Mouse (Mus musculus): ENCODE measurements around the gene Rpp25l. TPM values are rescaled to one million over a fixed set of nuclear protein-coding genes. Genes with fewer than 3 reads are reported as not detected.

Gene Rpp25l
- total RNA-seq, 2 experiments from 2014 or later, result 27.8 to 33.2 TPM

- no peak for DNase-seq (ENCODE audit: low spot score in 2 of 2)
- intact Hi-C loops (cut with DNase I), result no loop called here
Observed at GRCm38 (mm10) chr4:41677006-41677629, 36.2 kb downstream of the Rpp25l start.

- intact Hi-C loops (cut with DNase I), result no loop called here
- DNase-seq (ENCODE audit: low spot score in 2 of 2), result no peak
Observed at GRCm38 (mm10) chr4:41676248-41677005, 36.9 kb downstream of the Rpp25l start.

- intact Hi-C loops (cut with DNase I), result no loop called here
- no peak for DNase-seq (ENCODE audit: low spot score in 2 of 2)
Observed at GRCm38 (mm10) chr4:41673186-41673585, 40.1 kb downstream of the Rpp25l start.

GRCm38 (mm10) chr4:41672522-41672963 lies 40.8 kb downstream of the Rpp25l start:
- no peak for DNase-seq (ENCODE audit: low spot score in 2 of 2)
- intact Hi-C loops (cut with DNase I), result no loop called here

GRCm38 (mm10) chr4:41671963-41672480 lies 41.3 kb downstream of the Rpp25l start:
- intact Hi-C loops (cut with DNase I), result no loop called here
- DNase-seq (ENCODE audit: low spot score in 2 of 2), result no peak

GRCm38 (mm10) chr4:41671500-41671899 lies 41.8 kb downstream of the Rpp25l start:
- intact Hi-C loops (cut with DNase I), result no loop called here
- DNase-seq (ENCODE audit: low spot score in 2 of 2), result no peak

- no peak for DNase-seq (ENCODE audit: low spot score in 2 of 2)
- intact Hi-C loops (cut with DNase I), result no loop called here
Observed at GRCm38 (mm10) chr4:41670836-41671235, 42.5 kb downstream of the Rpp25l start.

GRCm38 (mm10) chr4:41666646-41667045 lies 46.7 kb downstream of the Rpp25l start:
- no peak for DNase-seq (ENCODE audit: low spot score in 2 of 2)
- intact Hi-C loops (cut with DNase I), result no loop called here

GRCm38 (mm10) chr4:41665009-41665675 lies 48.2 kb downstream of the Rpp25l start:
- no peak for DNase-seq (ENCODE audit: low spot score in 2 of 2)
- intact Hi-C loops (cut with DNase I), result no loop called here

- intact Hi-C loops (cut with DNase I), result no loop called here
- DNase-seq (ENCODE audit: low spot score in 2 of 2), result no peak
Observed at GRCm38 (mm10) chr4:41664533-41664932, 48.8 kb downstream of the Rpp25l start.

GRCm38 (mm10) chr4:41663614-41664013 lies 49.7 kb downstream of the Rpp25l start:
- DNase-seq (ENCODE audit: low spot score in 2 of 2), result no peak
- intact Hi-C loops (cut with DNase I), result no loop called here

- peak in 1 of 2 experiments; percentile 2 for DNase-seq (ENCODE audit: low spot score in 2 of 2)
- intact Hi-C loops (cut with DNase I), result no loop called here
Observed at GRCm38 (mm10) chr4:41662723-41663122, 50.6 kb downstream of the Rpp25l start.

Other genes starting within 250 kb of the Rpp25l start
- gene Kif24, start 248.6 kb downstream of the Rpp25l start, total RNA-seq (2021), result 1 to 10 TPM; 1.2 to 1.8 TPM
- gene Nudt2, start 248.4 kb downstream of the Rpp25l start, total RNA-seq (2021), result 10 to 100 TPM; 27.1 to 30.1 TPM
- gene AI464131, start 210.5 kb downstream of the Rpp25l start, total RNA-seq (2021), result 10 to 100 TPM; 31.8 to 32.1 TPM
- gene 1110017D15Rik, start 196.2 kb downstream of the Rpp25l start, total RNA-seq (2021), result 1 to 10 TPM; 3.4 to 5.9 TPM
- 100 to 1,000 TPM; 194 to 219 TPM for gene Fam219a, start 144.0 kb downstream of the Rpp25l start, total RNA-seq (2021)
- gene Dnaic1, start 143.8 kb downstream of the Rpp25l start, total RNA-seq (2021), result 1 to 10 TPM; 9.4 to 10.0 TPM
- 10 to 100 TPM; 60.1 to 71.2 TPM for gene Enho, start 73.2 kb downstream of the Rpp25l start, total RNA-seq (2021)
- 100 to 1,000 TPM; 106 to 115 TPM for gene Cntfr, start 16.4 kb downstream of the Rpp25l start, total RNA-seq (2021)
- gene Il11ra1, start 13.5 kb downstream of the Rpp25l start, total RNA-seq (2021), result 10 to 100 TPM; 35.6 to 39.2 TPM
- gene Dctn3, start 9.6 kb upstream of the Rpp25l start, total RNA-seq (2021), result 100 to 1,000 TPM; 159 to 187 TPM
- under 1 TPM in 1 of 2 experiments, not detected in 1; 0.36 TPM for gene Arid3c, start 17.6 kb upstream of the Rpp25l start, total RNA-seq (2021)
- 10 to 100 TPM; 81.0 to 94.7 TPM for gene Galt, start 41.7 kb upstream of the Rpp25l start, total RNA-seq (2021)
- 10 to 100 TPM; 54.3 to 57.7 TPM for gene Sigmar1, start 42.6 kb upstream of the Rpp25l start, total RNA-seq (2021)
- gene Ccl27a, start 60.7 kb upstream of the Rpp25l start, total RNA-seq (2021), result 100 to 1,000 TPM; 244 to 288 TPM
- not detected for gene Gm21541, start 190.1 kb upstream of the Rpp25l start, total RNA-seq (2021)
- 10 to 100 TPM; 52.3 to 67.4 TPM for gene Gm20878, start 228.0 kb upstream of the Rpp25l start, total RNA-seq (2021)

Data from left cerebral cortex, postnatal 36 days (tissue).